Mouse (Mus musculus): ENCODE data around the gene Meis2.

GRCm38 (mm10) chr2:116062251-116062651 is 3.4 kb downstream of the Meis2 start:
- TF ChIP-seq POLR2A (IDR thresholded peaks at IDR 0.05; ENCODE audit: borderline replicate concordance, extremely low read depth, insufficient read depth, insufficient read length, poor library complexity, severe bottlenecking), result no peak
- no peak for TF ChIP-seq CTCF (IDR thresholded peaks at IDR 0.05; ENCODE audit: borderline replicate concordance, extremely low read depth, insufficient read depth, insufficient read length)
